Mouse (Mus musculus) liver, adult 2 months (tissue): ENCODE results near the gene Nadsyn1.

Source experiments
- CTCF ChIP-seq: fragments of 200-500 bp; IDR thresholded peaks from 2 replicates; pipeline ENCODE4 v1.5.1; 2011; ENCODE audit warnings: low read depth, low read length, control low read depth
- POLR2A ChIP-seq: fragments of 200-500 bp; IDR thresholded peaks from 2 replicates; pipeline ENCODE4 v1.6.1; 2011; ENCODE audit warnings: low read length, control low read depth; ENCODE audit not compliant: insufficient read depth; ENCODE audit errors: extremely low read depth

DNA sequence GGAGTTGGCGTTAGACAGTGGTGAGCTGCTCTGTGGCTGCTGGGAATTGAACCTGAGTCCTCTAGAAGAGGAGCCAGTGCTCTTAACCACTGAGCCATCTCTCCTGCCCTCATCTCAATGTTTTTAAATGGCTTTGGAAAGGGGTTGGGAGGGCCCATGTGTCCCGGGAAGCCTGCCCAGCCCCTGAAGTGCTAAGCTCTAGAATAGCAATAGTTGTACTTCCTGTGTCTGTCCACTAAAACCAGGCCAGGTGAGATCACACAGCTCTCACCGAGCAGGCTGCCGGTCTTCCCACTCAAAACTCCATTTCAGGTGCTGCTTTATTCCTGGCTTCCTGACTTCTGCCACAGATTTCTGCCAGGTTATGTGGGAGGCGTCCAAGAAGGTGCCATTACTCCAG lies 17.5 kb upstream of the Nadsyn1 start:
- TF ChIP-seq CTCF, result no peak
- TF ChIP-seq POLR2A, result no peak
